Mouse (Mus musculus) CH12.LX (cell line): ENCODE data around the gene Cd70. TPM values are rescaled to one million over a fixed set of nuclear protein-coding genes. Genes with fewer than 3 reads are reported as not detected.

Experiments used
- DNase-seq: peaks from one replicate; pipeline ENCODE4 v3.0.0-alpha.2; 2013; ENCODE audit errors: extremely low read depth
- H3K27ac ChIP-seq: 2 replicates; pipeline ENCODE4 v1.5.1; 2012; ENCODE audit warnings: low read depth, mild to moderate bottlenecking, control low read depth, moderate library complexity; ENCODE audit not compliant: insufficient read depth
- H3K27me3 ChIP-seq: replicated peaks from 2 replicates; pipeline ENCODE3; 2012; ENCODE audit warnings: inconsistent platforms
- H3K36me3 ChIP-seq, 2 experiments: replicated peaks in 1 of 2; 2 replicates each; pipeline versions ENCODE3 to v1.6.1; 2012; ENCODE audit warnings: inconsistent platforms in 1 of 2, low read length in 1 of 2, mild to moderate bottlenecking in 1 of 2, mixed read lengths in 1 of 2, moderate library complexity in 1 of 2; ENCODE audit not compliant: control insufficient read depth in 1 of 2, insufficient read depth in 1 of 2
- H3K4me1 ChIP-seq, 2 experiments: 2 replicates each; pipeline ENCODE4 v1.6.1; 2012; ENCODE audit warnings: inconsistent platforms in 1 of 2, moderate library complexity in 1 of 2; ENCODE audit not compliant: insufficient read depth in 2 of 2, control insufficient read depth in 1 of 2
- H3K4me2 ChIP-seq: 2 replicates; pipeline ENCODE4 v1.6.1; 2012; ENCODE audit warnings: low read depth, mild to moderate bottlenecking, control low read depth; ENCODE audit not compliant: poor library complexity, insufficient read depth, severe bottlenecking
- H3K4me3 ChIP-seq, 3 experiments: fragments of 150-350 bp in 1 of 3; sonication (generic) in 1 of 3; replicated peaks in 1 of 3; 2 replicates each; pipeline versions ENCODE3 to v1.5.1; 2011 to 2012; ENCODE audit warnings: low read depth in 2 of 3, low read length in 2 of 3, mild to moderate bottlenecking in 2 of 3, moderate library complexity in 2 of 3, control low read depth in 1 of 3, improper control_type of control experiment in 1 of 3, inconsistent platforms in 1 of 3, mixed read lengths in 1 of 3; ENCODE audit not compliant: poor library complexity in 1 of 3
- H3K79me2 ChIP-seq: replicated peaks from 2 replicates; pipeline ENCODE4 v1.6.1; 2012; ENCODE audit warnings: mild to moderate bottlenecking, moderate library complexity; ENCODE audit not compliant: control insufficient read depth, poor library complexity, insufficient read depth, severe bottlenecking; ENCODE audit errors: extremely low read depth
- H3K9ac ChIP-seq: 2 replicates; pipeline ENCODE4 v1.6.1; 2012; ENCODE audit warnings: low read depth, mild to moderate bottlenecking, control low read depth, moderate library complexity; ENCODE audit not compliant: insufficient read depth
- H3K9me3 ChIP-seq: replicated peaks from 2 replicates; pipeline ENCODE3; 2012; ENCODE audit warnings: low read length, inconsistent platforms, mixed read lengths
- BHLHE40 ChIP-seq: IDR thresholded peaks from 2 replicates; pipeline ENCODE4 v1.6.1; 2011; ENCODE audit warnings: mild to moderate bottlenecking, low read depth, low read length, improper control_type of control experiment
- CHD1 ChIP-seq: IDR thresholded peaks from 2 replicates; pipeline ENCODE4 v1.6.1; 2012; ENCODE audit warnings: low read depth, low read length, improper control_type of control experiment, inconsistent platforms
- CHD2 ChIP-seq: IDR thresholded peaks from 2 replicates; pipeline ENCODE4 v1.6.1; 2011; ENCODE audit warnings: low read length, improper control_type of control experiment
- CTCF ChIP-seq, 2 experiments: IDR thresholded peaks in 1 of 2; conservative IDR thresholded peaks in 1 of 2; 2 replicates each; pipeline ENCODE4 v1.5.1; 2011 to 2012; ENCODE audit warnings: low read depth in 2 of 2, low read length in 2 of 2, improper control_type of control experiment in 1 of 2, inconsistent platforms in 1 of 2, mild to moderate bottlenecking in 1 of 2, moderate library complexity in 1 of 2
- E2F4 ChIP-seq: IDR thresholded peaks from 2 replicates; pipeline ENCODE4 v1.6.1; 2011; ENCODE audit warnings: low read depth, low read length, improper control_type of control experiment; ENCODE audit not compliant: insufficient replicate concordance
- EP300 ChIP-seq: IDR thresholded peaks from 2 replicates; pipeline ENCODE4 v1.6.1; 2011; ENCODE audit warnings: low read length, improper control_type of control experiment
- GABPA ChIP-seq: IDR thresholded peaks from 2 replicates; pipeline ENCODE4 v1.6.1; 2012; ENCODE audit warnings: low read depth, low read length, improper control_type of control experiment, inconsistent platforms; ENCODE audit not compliant: insufficient replicate concordance
- HCFC1 ChIP-seq: IDR thresholded peaks from 2 replicates; pipeline ENCODE4 v1.6.1; 2012; ENCODE audit warnings: low read depth, mild to moderate bottlenecking, inconsistent platforms, low read length, improper control_type of control experiment
- IRF4 ChIP-seq: IDR thresholded peaks from 2 replicates; pipeline ENCODE4 v1.6.1; 2014; ENCODE audit warnings: low read depth, mild to moderate bottlenecking, inconsistent platforms, low read length, improper control_type of control experiment
- JUN ChIP-seq: IDR thresholded peaks from 2 replicates; pipeline ENCODE4 v1.6.1; 2011; ENCODE audit warnings: low read depth, mild to moderate bottlenecking, low read length, improper control_type of control experiment, moderate library complexity; ENCODE audit not compliant: insufficient read depth
- JUND ChIP-seq: conservative IDR thresholded peaks from 2 replicates; pipeline ENCODE4 v1.6.1; 2011; ENCODE audit warnings: low read depth, low read length, improper control_type of control experiment
- MAFK ChIP-seq: IDR thresholded peaks from 2 replicates; pipeline ENCODE4 v1.6.1; 2011; ENCODE audit warnings: low read length, improper control_type of control experiment; ENCODE audit not compliant: insufficient replicate concordance
- MAX ChIP-seq: IDR thresholded peaks from 2 replicates; pipeline ENCODE4 v1.6.1; 2011; ENCODE audit warnings: low read length, improper control_type of control experiment
- MAZ ChIP-seq: IDR thresholded peaks from 2 replicates; pipeline ENCODE4 v1.6.1; 2012; ENCODE audit warnings: low read depth, mild to moderate bottlenecking, inconsistent platforms, low read length, improper control_type of control experiment, moderate library complexity
- MXI1 ChIP-seq: IDR thresholded peaks from 2 replicates; pipeline ENCODE4 v1.6.1; 2011; ENCODE audit warnings: mild to moderate bottlenecking, low read depth, low read length, improper control_type of control experiment
- MYC ChIP-seq: IDR thresholded peaks from 2 replicates; pipeline ENCODE4 v1.6.1; 2011; ENCODE audit warnings: low read depth, mild to moderate bottlenecking, improper control_type of control experiment, low read length
- SIN3A ChIP-seq: IDR thresholded peaks from 2 replicates; pipeline ENCODE4 v1.6.1; 2012; ENCODE audit warnings: low read length, improper control_type of control experiment, inconsistent platforms
- TBP ChIP-seq: conservative IDR thresholded peaks from 2 replicates; pipeline ENCODE4 v1.6.1; 2011; ENCODE audit warnings: low read depth, low read length, improper control_type of control experiment
- TCF12 ChIP-seq: IDR thresholded peaks from 2 replicates; pipeline ENCODE4 v1.6.1; 2014; ENCODE audit warnings: low read depth, mild to moderate bottlenecking, inconsistent platforms, low read length, improper control_type of control experiment
- ZC3H11A ChIP-seq: IDR thresholded peaks from 2 replicates; pipeline ENCODE4 v1.6.1; 2012; ENCODE audit warnings: low read depth, mild to moderate bottlenecking, inconsistent platforms, low read length, improper control_type of control experiment
- dilution Hi-C: fragments of 300-500 bp; cut with MboI; formaldehyde crosslinking; loops from 2 replicates; pipeline ENCODE4 v1.14.3; 2020; ENCODE audit warnings: low sequenced_read_pairs; ENCODE audit not compliant: extremely low pct_unique_long_range_greater_than_20kb, extremely low pct_ligation_motif_present
- in situ Hi-C: fragments of 300-500 bp; cut with MboI; formaldehyde crosslinking; loops from 3 replicates; pipeline ENCODE4 v1.14.3; 2019; ENCODE audit warnings: low sequenced_read_pairs, low pct_ligation_motif_present, low pct_unique_long_range_greater_than_20kb, mixed read lengths
- polyA plus RNA-seq: library from polyadenylated mRNA; unstranded; fragments of >175 nt; gene quantifications from 2 replicates; pipeline ENCODE4 v1.2.1, GENCODE M21; 2012; ENCODE audit warnings: low read depth; ENCODE audit not compliant: insufficient read length
- total RNA-seq, 2 experiments: library from RNA; depleted of rRNA; stranded (reverse); fragments of 300-350 nt in 1 of 2; fragments of >200 nt in 1 of 2; gene quantifications; 2 replicates each; pipeline ENCODE4 v1.2.3; 2012 to 2014

The Cd70 gene
- total and polyA plus RNA-seq, 3 experiments, result 137 to 965 (median 321) TPM

GRCm38 (mm10) chr17:57172378-57172777 is 22.8 kb upstream of the Cd70 start:
- no peak overlapping the region for H3K4me2 ChIP-seq
- no peak overlapping the region for H3K27ac ChIP-seq
- H3K4me3 ChIP-seq, result no peak overlapping the region
- peaks cover 6 to 12% of the 10 kb centered on the region in 2 experiments for H3K36me3 ChIP-seq
- no peaks in the 10 kb centered on the region for H3K27me3 ChIP-seq
- TF ChIP-seq HCFC1, result no peak
- no peak for TF ChIP-seq GABPA
- TF ChIP-seq SIN3A, result no peak
- no peak for TF ChIP-seq EP300
- no peak for TF ChIP-seq IRF4
- TF ChIP-seq E2F4, result no peak
- TF ChIP-seq TCF12, result no peak
- TF ChIP-seq BHLHE40, result no peak
- DNase-seq, result no peak
- dilution Hi-C loops, result no loop called here
- H3K79me2 ChIP-seq, result no peaks in the 10 kb centered on the region
- no peak overlapping the region for H3K9ac ChIP-seq
- in situ Hi-C loops, result no loop called here
- peaks cover 2% of the 10 kb centered on the region for H3K9me3 ChIP-seq
- H3K4me1 ChIP-seq, result peaks cover under 1 to 2% of the 10 kb centered on the region in 2 experiments; a peak in 2 of 4 replicates

GRCm38 (mm10) chr17:57170616-57171260 is 21.2 kb upstream of the Cd70 start:
- in situ Hi-C loops (no loop called here), dilution Hi-C loops (no loop called here)
- no peak overlapping the region for H3K27ac ChIP-seq

More at GRCm38 (mm10) chr17:57170616-57171260, 21.2 kb upstream of the Cd70 start:
- no peak for DNase-seq
- no peaks in the 10 kb centered on the region for H3K27me3 ChIP-seq
- no peak overlapping the region for H3K4me2 ChIP-seq
- no peaks in the 10 kb centered on the region for H3K79me2 ChIP-seq
- no peak overlapping the region for H3K4me3 ChIP-seq
- peaks cover 7 to 16% of the 10 kb centered on the region in 2 experiments for H3K4me1 ChIP-seq
- H3K9me3 ChIP-seq, result peaks cover 2% of the 10 kb centered on the region
- no peak overlapping the region for H3K9ac ChIP-seq
- TF ChIP-seq JUN (no peak), TBP (no peak), CHD2 (no peak), MAX (no peak), CTCF (conservative IDR thresholded peaks at IDR 0.05 in 1 of 2, IDR thresholded peaks at IDR 0.05 in 1 of 2; ENCODE audit: low read depth in 2 of 2, low read length in 2 of 2) (no peak), JUND (no peak), MAFK (no peak), MXI1 (no peak), CHD1 (no peak), MYC (no peak), SIN3A (no peak), ZC3H11A (no peak), MAZ (no peak), HCFC1 (no peak)
- peaks cover 6 to 13% of the 10 kb centered on the region in 2 experiments for H3K36me3 ChIP-seq
